Mouse (Mus musculus) intestine, embryonic 14.5 days (tissue): ENCODE data around the gene Ccdc12. TPM values are rescaled to one million over a fixed set of nuclear protein-coding genes. Genes with fewer than 3 reads are reported as not detected.

Experiments used
- ATAC-seq: fragments of 200-750 bp; cut with Nextera tagmentation; replicated peaks from 2 replicates; pipeline ENCODE4 v1.8.0; 2017; ENCODE audit warnings: low read depth, moderate number of reproducible peaks, moderate TSS enrichment, moderate library complexity; ENCODE audit not compliant: low FRiP score, low TSS enrichment
- DNase-seq: peaks from one replicate; pipeline ENCODE4 v3.0.0-alpha.2; 2018; ENCODE audit warnings: low spot score
- H3K27ac ChIP-seq: fragments of 300-500 bp; sonication (generic); 2 replicates; pipeline ENCODE4 v1.5.1; 2014; ENCODE audit warnings: low read depth, mild to moderate bottlenecking, control low read depth
- H3K27me3 ChIP-seq: fragments of 300-500 bp; sonication (generic); replicated peaks from 2 replicates; pipeline ENCODE4 v1.6.1; 2014; ENCODE audit warnings: low read length, control low read depth; ENCODE audit not compliant: control insufficient read depth, insufficient read depth
- H3K36me3 ChIP-seq: fragments of 300-500 bp; sonication (generic); 2 replicates; pipeline ENCODE4 v1.6.1; 2014; ENCODE audit warnings: low read length, control low read depth; ENCODE audit not compliant: control insufficient read depth, insufficient read depth
- H3K4me1 ChIP-seq: fragments of 300-500 bp; sonication (generic); replicated peaks from 2 replicates; pipeline ENCODE4 v1.6.1; 2014; ENCODE audit warnings: low read length, control low read depth, mixed read lengths; ENCODE audit not compliant: control insufficient read depth, insufficient read depth
- H3K4me2 ChIP-seq: fragments of 300-500 bp; sonication (generic); 2 replicates; pipeline ENCODE4 v1.6.1; 2014; ENCODE audit warnings: low read length
- H3K4me3 ChIP-seq: fragments of 300-500 bp; sonication (generic); 2 replicates; pipeline ENCODE4 v1.5.1; 2014; ENCODE audit warnings: low read depth, low read length, control low read depth, mixed read lengths
- H3K9ac ChIP-seq: fragments of 300-500 bp; sonication (generic); 2 replicates; pipeline ENCODE4 v1.6.1; 2014; ENCODE audit warnings: mild to moderate bottlenecking, low read length
- H3K9me3 ChIP-seq: fragments of 300-500 bp; sonication (generic); 2 replicates; pipeline ENCODE4 v1.6.1; 2016; ENCODE audit warnings: low read length, control low read depth; ENCODE audit not compliant: control insufficient read depth
- WGBS: fragments of 180-500 bp; shearing (Covaris S2); extraction: QIAGEN DNeasy Blood & Tissue Kit; methylation state at CpG from one replicate; pipeline ENCODE4 v1.1.7; 2014; 5-methylcytosine and 5-hydroxymethylcytosine counted together
- polyA plus RNA-seq: library from polyadenylated mRNA; unstranded; fragments of >200 nt; fragmentation: Nextera tagmentation; extraction: Ambion mirVana; gene quantifications from 2 replicates; pipeline ENCODE4 v1.2.1, GENCODE M21; 2014

Ccdc12 gene
- polyA plus RNA-seq, 1 experiment from 2014 or later, result 177 TPM

GRCm38 (mm10) chr9:110711532-110711931, 55.2 kb downstream of the Ccdc12 start:
- DNase-seq (no peak), ATAC-seq (no peak)
- H3K9ac ChIP-seq, result no peak overlapping the region
- H3K4me1 ChIP-seq, result peaks cover 5% of the 10 kb centered on the region
- 86% methylated on average over 1 of the region's 1 CpGs for WGBS
- H3K27me3 ChIP-seq, result no peaks in the 10 kb centered on the region
- H3K27ac ChIP-seq, result no peak overlapping the region
- H3K4me3 ChIP-seq, result no peak overlapping the region
- peaks cover 13% of the 10 kb centered on the region for H3K36me3 ChIP-seq
- H3K9me3 ChIP-seq, result no peaks in the 10 kb centered on the region
- no peak overlapping the region for H3K4me2 ChIP-seq

GRCm38 (mm10) chr9:110711996-110712395, 55.7 kb downstream of the Ccdc12 start:
- no peak overlapping the region for H3K4me3 ChIP-seq
- H3K9me3 ChIP-seq, result no peaks in the 10 kb centered on the region

GRCm38 (mm10) chr9:110712545-110712944, 56.2 kb downstream of the Ccdc12 start:
- no peak for DNase-seq
- no peak for ATAC-seq
- no peak overlapping the region for H3K9ac ChIP-seq
- H3K4me2 ChIP-seq, result no peak overlapping the region
- no peaks in the 10 kb centered on the region for H3K27me3 ChIP-seq
- peaks cover 13% of the 10 kb centered on the region for H3K36me3 ChIP-seq
- no peak overlapping the region for H3K27ac ChIP-seq
- H3K4me1 ChIP-seq, result peaks cover 5% of the 10 kb centered on the region
- H3K4me3 ChIP-seq, result no peak overlapping the region
- 69% methylated on average over 4 of the region's 4 CpGs for WGBS
- H3K9me3 ChIP-seq, result no peaks in the 10 kb centered on the region

More at GRCm38 (mm10) chr9:110711996-110712395, 55.7 kb downstream of the Ccdc12 start:
- DNase-seq (no peak), ATAC-seq (no peak)
- Histone ChIP-seq H3K4me2 (no peak overlapping the region), H3K4me1 (peaks cover 5% of the 10 kb centered on the region), H3K9ac (no peak overlapping the region), H3K27ac (no peak overlapping the region), H3K36me3 (peaks cover 13% of the 10 kb centered on the region), H3K27me3 (no peaks in the 10 kb centered on the region)
- WGBS, result 81% methylated on average over 6 of the region's 6 CpGs

- WGBS, result 20% methylated on average over 1 of the region's 1 CpGs
- DNase-seq, result no peak
- ATAC-seq, result 0 out of 2 replicates have a peak, but pooled peaks have one; percentile 5
- Histone ChIP-seq H3K4me2 (no peak overlapping the region), H3K4me3 (no peak overlapping the region), H3K4me1 (peaks cover 5% of the 10 kb centered on the region), H3K27me3 (no peaks in the 10 kb centered on the region), H3K9me3 (no peaks in the 10 kb centered on the region), H3K36me3 (peaks cover 13% of the 10 kb centered on the region), H3K9ac (no peak overlapping the region), H3K27ac (no peak overlapping the region)
Measured at GRCm38 (mm10) chr9:110713389-110713788, 57.1 kb downstream of the Ccdc12 start.

GRCm38 (mm10) chr9:110715426-110715825, 59.1 kb downstream of the Ccdc12 start:
- no peak for DNase-seq

GRCm38 (mm10) chr9:110716775-110717174, 60.5 kb downstream of the Ccdc12 start:
- H3K9ac ChIP-seq, result no peak overlapping the region
- no peaks in the 10 kb centered on the region for H3K27me3 ChIP-seq
- H3K36me3 ChIP-seq, result peaks cover 13% of the 10 kb centered on the region
- ATAC-seq (peak; percentile 52), DNase-seq (peak; percentile 69)
- H3K4me3 ChIP-seq, result no peak overlapping the region
- H3K27ac ChIP-seq, result no peak overlapping the region
- H3K4me1 ChIP-seq, result peaks cover 4% of the 10 kb centered on the region; the same call in 1 of the 2 replicates
- WGBS, result 27% methylated on average over 4 of the region's 4 CpGs
- H3K4me2 ChIP-seq, result no peak overlapping the region
- H3K9me3 ChIP-seq, result no peaks in the 10 kb centered on the region

More at GRCm38 (mm10) chr9:110715426-110715825, 59.1 kb downstream of the Ccdc12 start:
- 59% methylated on average over 1 of the region's 1 CpGs for WGBS
- no peak overlapping the region for H3K4me3 ChIP-seq
- H3K9me3 ChIP-seq, result no peaks in the 10 kb centered on the region
- no peak overlapping the region for H3K4me2 ChIP-seq
- no peaks in the 10 kb centered on the region for H3K27me3 ChIP-seq
- H3K4me1 ChIP-seq, result peaks cover 4% of the 10 kb centered on the region; the same call in 1 of the 2 replicates
- no peak for ATAC-seq
- H3K27ac ChIP-seq, result no peak overlapping the region
- H3K9ac ChIP-seq, result no peak overlapping the region
- peaks cover 13% of the 10 kb centered on the region for H3K36me3 ChIP-seq

- no peak for ATAC-seq
Measured at GRCm38 (mm10) chr9:110718071-110718470, 61.8 kb downstream of the Ccdc12 start.

GRCm38 (mm10) chr9:110718810-110719209, 62.5 kb downstream of the Ccdc12 start:
- no peak for ATAC-seq
- no peak overlapping the region for H3K9ac ChIP-seq

More at GRCm38 (mm10) chr9:110718071-110718470, 61.8 kb downstream of the Ccdc12 start:
- no peak overlapping the region for H3K9ac ChIP-seq
- H3K4me1 ChIP-seq, result peaks cover 4% of the 10 kb centered on the region; the same call in 1 of the 2 replicates
- DNase-seq, result no peak
- no peak overlapping the region for H3K4me2 ChIP-seq
- no peak overlapping the region for H3K4me3 ChIP-seq
- no peaks in the 10 kb centered on the region for H3K27me3 ChIP-seq
- H3K27ac ChIP-seq, result no peak overlapping the region
- H3K9me3 ChIP-seq, result no peaks in the 10 kb centered on the region
- WGBS, result 83% methylated on average over 6 of the region's 6 CpGs
- H3K36me3 ChIP-seq, result peaks cover 9% of the 10 kb centered on the region; the same call in 1 of the 2 replicates

GRCm38 (mm10) chr9:110719977-110720376, 63.7 kb downstream of the Ccdc12 start:
- ATAC-seq (no peak), DNase-seq (no peak)
- H3K36me3 ChIP-seq, result peaks cover 25% of the 10 kb centered on the region
- H3K27ac ChIP-seq, result no peak overlapping the region
- 0 out of 2 replicates have a peak overlapping the region, but pooled peaks have one; percentile 6 for H3K9ac ChIP-seq
- no peaks in the 10 kb centered on the region for H3K27me3 ChIP-seq
- WGBS, result 49% methylated on average over 5 of the region's 5 CpGs
- no peak overlapping the region for H3K4me3 ChIP-seq
- H3K4me1 ChIP-seq, result peaks cover 4% of the 10 kb centered on the region; the same call in 1 of the 2 replicates
- H3K9me3 ChIP-seq, result no peaks in the 10 kb centered on the region
- H3K4me2 ChIP-seq, result no peak overlapping the region

More at GRCm38 (mm10) chr9:110718810-110719209, 62.5 kb downstream of the Ccdc12 start:
- H3K4me1 ChIP-seq, result peaks cover 4% of the 10 kb centered on the region; the same call in 1 of the 2 replicates
- H3K4me2 ChIP-seq, result no peak overlapping the region
- DNase-seq, result no peak
- H3K27ac ChIP-seq, result no peak overlapping the region
- H3K27me3 ChIP-seq, result no peaks in the 10 kb centered on the region
- no peaks in the 10 kb centered on the region for H3K9me3 ChIP-seq
- 71% methylated on average over 3 of the region's 3 CpGs for WGBS
- H3K4me3 ChIP-seq, result no peak overlapping the region
- H3K36me3 ChIP-seq, result peaks cover 13% of the 10 kb centered on the region
